Mouse (Mus musculus) MEL (cell line): ENCODE results near the gene Med9. TPM values are rescaled to one million over a fixed set of nuclear protein-coding genes. Genes with fewer than 3 reads are reported as not detected.
A peak's percentile ranks its signal among the peaks of the same experiment; 100 is the strongest.

Experiments
- BHLHE40 ChIP-seq: IDR thresholded peaks from 2 replicates; pipeline ENCODE4 v1.6.1; 2012; ENCODE audit warnings: low read depth, mild to moderate bottlenecking, inconsistent platforms, low read length, improper control_type of control experiment, borderline replicate concordance
- CHD1 ChIP-seq: IDR thresholded peaks from 2 replicates; pipeline ENCODE4 v1.6.1; 2012; ENCODE audit warnings: low read depth, mild to moderate bottlenecking, inconsistent platforms, low read length, improper control_type of control experiment
- CHD2 ChIP-seq: IDR thresholded peaks from 2 replicates; pipeline ENCODE4 v1.6.1; 2011; ENCODE audit warnings: low read length, improper control_type of control experiment
- E2F4 ChIP-seq: IDR thresholded peaks from 2 replicates; pipeline ENCODE4 v1.6.1; 2011; ENCODE audit warnings: low read depth, low read length, improper control_type of control experiment, borderline replicate concordance
- EP300 ChIP-seq, 2 experiments: IDR thresholded peaks; 2 replicates each; pipeline ENCODE4 v1.6.1; 2011; ENCODE audit warnings: improper control_type of control experiment in 2 of 2, low read length in 2 of 2, low read depth in 1 of 2, mild to moderate bottlenecking in 1 of 2
- ETS1 ChIP-seq: IDR thresholded peaks from 2 replicates; pipeline ENCODE4 v1.6.1; 2012; ENCODE audit warnings: low read depth, mild to moderate bottlenecking, inconsistent platforms, low read length, improper control_type of control experiment, moderate library complexity
- GABPA ChIP-seq: IDR thresholded peaks from 2 replicates; pipeline ENCODE4 v1.6.1; 2012; ENCODE audit warnings: low read depth, mild to moderate bottlenecking, inconsistent platforms, low read length, improper control_type of control experiment, moderate library complexity
- GATA1 ChIP-seq: IDR thresholded peaks from 2 replicates; pipeline ENCODE4 v1.6.1; 2011; ENCODE audit warnings: low read depth, low read length, improper control_type of control experiment
- HCFC1 ChIP-seq: IDR thresholded peaks from 2 replicates; pipeline ENCODE4 v1.6.1; 2012; ENCODE audit warnings: low read depth, mild to moderate bottlenecking, inconsistent platforms, low read length, improper control_type of control experiment, moderate library complexity
- JUND ChIP-seq: IDR thresholded peaks from 2 replicates; pipeline ENCODE4 v1.6.1; 2011; ENCODE audit warnings: low read depth, mild to moderate bottlenecking, improper control_type of control experiment, low read length
- MAFK ChIP-seq: IDR thresholded peaks from 2 replicates; pipeline ENCODE4 v1.6.1; 2011; ENCODE audit warnings: low read depth, mild to moderate bottlenecking, low read length, improper control_type of control experiment, borderline replicate concordance
- MAZ ChIP-seq: IDR thresholded peaks from 2 replicates; pipeline ENCODE4 v1.6.1; 2012; ENCODE audit warnings: low read depth, mild to moderate bottlenecking, inconsistent platforms, low read length, improper control_type of control experiment
- MEF2A ChIP-seq: IDR thresholded peaks from 2 replicates; pipeline ENCODE4 v1.6.1; 2014; ENCODE audit warnings: low read depth, mild to moderate bottlenecking, inconsistent platforms, low read length, improper control_type of control experiment; ENCODE audit not compliant: poor library complexity, insufficient replicate concordance, severe bottlenecking; ENCODE audit errors: extremely low read depth
- MXI1 ChIP-seq: IDR thresholded peaks from 2 replicates; pipeline ENCODE4 v1.6.1; 2011; ENCODE audit warnings: mild to moderate bottlenecking, low read depth, low read length, improper control_type of control experiment
- MYB ChIP-seq: IDR thresholded peaks from 2 replicates; pipeline ENCODE4 v1.6.1; 2011; ENCODE audit warnings: mild to moderate bottlenecking, low read depth, low read length, improper control_type of control experiment
- POLR2A ChIP-seq, 2 experiments: IDR thresholded peaks; 2 replicates each; pipeline ENCODE4 v1.6.1; 2011 to 2012; ENCODE audit warnings: low read length in 2 of 2, mild to moderate bottlenecking in 2 of 2, control low read depth in 1 of 2, improper control_type of control experiment in 1 of 2, low read depth in 1 of 2, moderate library complexity in 1 of 2; ENCODE audit not compliant: control insufficient read depth in 1 of 2, insufficient read depth in 1 of 2, poor library complexity in 1 of 2
- RAD21 ChIP-seq: IDR thresholded peaks from 2 replicates; pipeline ENCODE4 v1.6.1; 2011; ENCODE audit warnings: mild to moderate bottlenecking, low read depth, low read length, improper control_type of control experiment
- RCOR1 ChIP-seq: IDR thresholded peaks from 2 replicates; pipeline ENCODE4 v1.6.1; 2012; ENCODE audit warnings: low read depth, mild to moderate bottlenecking, inconsistent platforms, low read length, improper control_type of control experiment
- SIN3A ChIP-seq: IDR thresholded peaks from 2 replicates; pipeline ENCODE4 v1.6.1; 2012; ENCODE audit warnings: low read length, improper control_type of control experiment, inconsistent platforms
- TAL1 ChIP-seq: IDR thresholded peaks from 2 replicates; pipeline ENCODE4 v1.6.1; 2012; ENCODE audit warnings: mild to moderate bottlenecking, inconsistent platforms, low read length, moderate library complexity, mixed read lengths
- TBP ChIP-seq: IDR thresholded peaks from 2 replicates; pipeline ENCODE4 v1.8.0; 2011; ENCODE audit warnings: low read depth, low read length, improper control_type of control experiment
- UBTF ChIP-seq: IDR thresholded peaks from 2 replicates; pipeline ENCODE4 v1.6.1; 2012; ENCODE audit warnings: low read depth, mild to moderate bottlenecking, inconsistent platforms, low read length, improper control_type of control experiment, moderate library complexity, borderline replicate concordance; ENCODE audit not compliant: insufficient read depth
- USF1 ChIP-seq: IDR thresholded peaks from 2 replicates; pipeline ENCODE4 v1.6.1; 2014; ENCODE audit warnings: low read depth, mild to moderate bottlenecking, inconsistent platforms, low read length, improper control_type of control experiment, moderate library complexity
- ZMIZ1 ChIP-seq: IDR thresholded peaks from 2 replicates; pipeline ENCODE4 v1.6.1; 2012; ENCODE audit warnings: low read depth, mild to moderate bottlenecking, inconsistent platforms, low read length, improper control_type of control experiment, moderate library complexity
- polyA plus RNA-seq, 2 experiments: library from polyadenylated mRNA; stranded (reverse) in 1 of 2; unstranded in 1 of 2; fragments of >175 nt in 1 of 2; fragments of >200 nt in 1 of 2; gene quantifications; 2 replicates each; pipeline versions ENCODE4 v1.2.1 to v1.2.4; 2012; ENCODE audit warnings: low replicate concordance in 2 of 2, low read depth in 1 of 2; ENCODE audit not compliant: insufficient read length in 2 of 2, insufficient read depth in 1 of 2, missing spikeins in 1 of 2
- total RNA-seq: library from RNA; depleted of rRNA; stranded (reverse); fragments of 300-350 nt; gene quantifications from 2 replicates; pipeline ENCODE4 v1.2.3, GENCODE M21; 2012

Med9 gene
- total and polyA plus RNA-seq, 3 experiments = 46.8 to 48.4 TPM; not detected in 1

GRCm38 (mm10) chr11:59964818-59965217 lies 16.8 kb downstream of the Med9 start, which contains the start of gene Rasd1 (continued):
- TF ChIP-seq USF1 = no peak
- no peak for TF ChIP-seq CHD1
- no peak for TF ChIP-seq JUND
- no peak for TF ChIP-seq ETS1
- TF ChIP-seq GATA1 = no peak
- TF ChIP-seq TBP = peak; percentile 60
- no peak for TF ChIP-seq GABPA
- no peak for TF ChIP-seq EP300 (IDR thresholded peaks at IDR 0.05; ENCODE audit: low read depth in 1 of 2, low read length in 2 of 2)
- TF ChIP-seq MAZ = peak; percentile 32; the same call in 1 of the 2 replicates
- TF ChIP-seq MAFK = no peak
- TF ChIP-seq BHLHE40 = no peak
- 0 out of 2 replicates have a peak, but pooled peaks have one; percentile 39 for TF ChIP-seq E2F4
- peak; percentile 70; the same call in 1 of the 2 replicates for TF ChIP-seq ZMIZ1
- TF ChIP-seq SIN3A = peak; percentile 37; the same call in 1 of the 2 replicates
- peak; percentile 58 to 73; a peak in 3 of 4 replicates for TF ChIP-seq POLR2A (IDR thresholded peaks at IDR 0.05; ENCODE audit: control insufficient read depth in 1 of 2, insufficient read depth in 1 of 2, low read depth in 1 of 2, low read length in 2 of 2, poor library complexity in 1 of 2)
- TF ChIP-seq RAD21 = no peak
- no peak for TF ChIP-seq UBTF
- no peak for TF ChIP-seq TAL1
- TF ChIP-seq RCOR1 = no peak
- peak; percentile 43 for TF ChIP-seq MXI1
- TF ChIP-seq MYB = no peak
- TF ChIP-seq CHD2 = no peak
- TF ChIP-seq MEF2A = no peak
- 0 out of 2 replicates have a peak, but pooled peaks have one; percentile 20 for TF ChIP-seq HCFC1
